Mouse (Mus musculus): ENCODE data around the gene Cd8a. TPM values are rescaled to one million over a fixed set of nuclear protein-coding genes. Genes with fewer than 3 reads are reported as not detected.

Cd8a gene
- polyA plus RNA-seq, 1 experiment from 2014 or later = 0.13 TPM

DNA sequence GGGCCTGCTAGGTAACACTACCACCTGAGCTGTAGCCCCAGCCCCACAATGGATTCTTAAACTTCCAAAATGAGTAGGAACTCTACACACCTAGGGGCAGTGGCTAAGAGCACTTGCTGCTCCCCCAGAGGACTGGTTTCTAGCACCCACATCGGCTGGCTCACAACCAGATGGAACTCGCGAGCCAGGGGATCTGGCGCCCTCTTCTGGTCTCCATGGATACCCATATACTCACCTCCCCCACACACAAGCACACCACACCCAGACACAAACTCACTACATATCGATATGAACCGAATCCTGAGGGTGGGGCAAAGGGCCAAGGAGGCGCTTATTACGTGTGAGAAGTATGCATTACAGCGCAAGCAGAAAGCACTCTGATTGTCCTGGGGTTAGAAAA, 25.2 kb upstream of the Cd8a start:
- H3K27ac ChIP-seq = no peak overlapping the region
- no peak overlapping the region for H3K9ac ChIP-seq
- no peaks in the 10 kb centered on the region for H3K36me3 ChIP-seq
- H3K4me3 ChIP-seq (replicated peaks) = no peak overlapping the region
- ATAC-seq (replicated peaks; ENCODE audit: low FRiP score) = no peak
- WGBS = 94% methylated on average over 9 of the region's 9 CpGs
- no peaks in the 10 kb centered on the region for H3K4me1 ChIP-seq
- no peaks in the 10 kb centered on the region for H3K27me3 ChIP-seq
- H3K9me3 ChIP-seq (replicated peaks) = no peaks in the 10 kb centered on the region
- H3K4me2 ChIP-seq = no peak overlapping the region

DNA sequence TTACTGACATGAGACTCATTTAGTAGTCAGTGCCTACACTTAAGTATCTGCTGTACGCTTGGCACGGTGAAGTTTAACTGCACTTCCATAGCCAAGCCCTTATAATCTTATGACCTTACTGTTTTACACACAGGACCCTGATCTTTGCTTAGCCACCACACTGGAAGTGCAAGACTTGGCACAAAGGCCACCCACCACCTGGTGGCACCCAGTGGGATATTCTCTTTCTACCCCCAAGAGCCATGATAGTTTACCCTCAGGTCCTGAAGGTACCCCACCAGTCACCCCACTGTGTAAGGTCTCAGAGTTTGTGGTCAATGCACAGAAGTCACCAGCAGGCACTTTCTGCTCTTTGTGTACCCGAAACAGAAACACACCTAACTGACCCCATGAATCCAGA, 22.0 kb upstream of the Cd8a start:
- Histone ChIP-seq H3K36me3 (no peaks in the 10 kb centered on the region), H3K4me3 (replicated peaks) (no peak overlapping the region), H3K9me3 (replicated peaks) (no peaks in the 10 kb centered on the region), H3K27me3 (no peaks in the 10 kb centered on the region), H3K4me2 (no peak overlapping the region), H3K4me1 (no peaks in the 10 kb centered on the region), H3K9ac (no peak overlapping the region), H3K27ac (no peak overlapping the region)
- ATAC-seq (replicated peaks; ENCODE audit: low FRiP score) = no peak
- 90% methylated on average over 3 of the region's 3 CpGs for WGBS

DNA sequence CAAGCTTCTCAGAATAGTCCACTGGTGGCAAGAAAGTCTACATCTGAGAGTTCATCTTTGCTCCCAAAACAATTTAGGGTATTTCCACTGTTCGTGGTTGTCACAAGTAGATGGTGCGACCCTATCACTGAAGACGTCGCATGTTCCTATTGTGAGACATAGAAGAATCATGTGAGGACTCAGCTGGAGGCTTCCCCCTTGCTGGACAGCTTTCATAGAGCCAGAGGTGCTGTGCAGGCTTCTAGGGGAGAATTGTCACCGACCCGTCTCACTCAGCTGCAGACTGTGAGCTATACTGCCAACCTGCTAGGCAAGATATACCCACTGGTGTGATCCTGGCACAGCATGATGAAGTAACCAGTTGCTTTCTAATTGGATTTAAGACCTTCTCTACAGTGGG, 21.0 kb upstream of the Cd8a start:
- H3K4me3 ChIP-seq (replicated peaks) = no peak overlapping the region
- H3K27me3 ChIP-seq = no peaks in the 10 kb centered on the region
- ATAC-seq (replicated peaks; ENCODE audit: low FRiP score) = no peak
- no peak overlapping the region for H3K4me2 ChIP-seq
- H3K9me3 ChIP-seq (replicated peaks) = no peaks in the 10 kb centered on the region
- WGBS = 90% methylated on average over 6 of the region's 6 CpGs
- H3K27ac ChIP-seq = no peak overlapping the region
- no peaks in the 10 kb centered on the region for H3K36me3 ChIP-seq
- H3K9ac ChIP-seq = no peak overlapping the region
- no peaks in the 10 kb centered on the region for H3K4me1 ChIP-seq

DNA sequence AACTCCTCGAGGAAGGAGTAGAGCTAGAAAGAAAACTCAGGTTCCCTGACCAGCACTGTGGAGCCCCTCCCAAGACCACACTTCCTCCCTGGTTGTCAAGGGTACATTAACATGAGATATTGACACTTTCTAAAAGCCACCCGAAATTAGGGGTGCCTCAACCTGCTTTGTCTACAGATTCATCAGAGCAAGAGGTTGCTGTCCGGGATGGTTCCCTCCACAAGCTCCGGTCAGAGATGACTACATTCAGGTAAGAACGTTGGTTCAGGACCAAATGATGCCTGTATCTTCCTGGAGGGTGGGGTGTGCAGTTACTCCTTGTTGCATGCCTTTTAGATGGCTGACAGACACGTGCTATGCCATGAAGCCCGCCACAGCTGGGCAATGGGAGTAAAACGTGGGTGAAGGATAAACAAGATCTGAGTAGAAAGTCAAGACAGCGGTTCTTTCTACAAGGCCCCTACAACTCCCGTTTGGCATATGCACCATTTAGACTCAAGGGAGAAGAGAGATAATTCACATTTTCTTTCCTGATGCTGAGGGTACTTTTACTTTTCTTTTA, 20.3 kb upstream of the Cd8a start:
- H3K4me3 ChIP-seq (replicated peaks) = no peak overlapping the region
- no peak overlapping the region for H3K9ac ChIP-seq
- 84% methylated on average over 10 of the region's 10 CpGs for WGBS
- ATAC-seq (replicated peaks; ENCODE audit: low FRiP score) = no peak
- no peak overlapping the region for H3K4me2 ChIP-seq
- no peak overlapping the region for H3K27ac ChIP-seq
- no peaks in the 10 kb centered on the region for H3K4me1 ChIP-seq
- no peaks in the 10 kb centered on the region for H3K36me3 ChIP-seq
- H3K27me3 ChIP-seq = no peaks in the 10 kb centered on the region
- no peaks in the 10 kb centered on the region for H3K9me3 ChIP-seq (replicated peaks)

DNA sequence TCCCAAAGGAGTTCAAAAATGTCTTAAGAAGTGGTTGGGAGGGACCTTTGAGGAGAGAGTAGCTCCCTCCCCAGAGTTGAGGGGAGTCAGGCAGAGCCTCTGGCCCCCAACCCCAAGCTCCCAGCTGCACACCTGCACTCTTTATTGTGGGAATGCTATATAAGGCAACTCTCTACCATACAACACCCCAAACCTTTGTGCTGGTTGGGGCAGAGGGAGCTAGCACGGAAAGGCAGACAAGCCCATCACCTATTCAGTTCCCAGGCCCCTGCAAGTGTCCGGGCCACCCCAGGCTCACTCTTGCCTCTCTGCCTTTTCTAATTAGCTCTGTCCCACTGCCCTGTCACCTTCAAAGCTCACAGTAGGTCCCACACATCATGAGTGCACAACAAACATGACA, 19.5 kb upstream of the Cd8a start:
- Histone ChIP-seq H3K36me3 (no peaks in the 10 kb centered on the region), H3K9me3 (replicated peaks) (no peaks in the 10 kb centered on the region), H3K27me3 (no peaks in the 10 kb centered on the region), H3K4me3 (replicated peaks) (no peak overlapping the region), H3K9ac (no peak overlapping the region), H3K4me2 (no peak overlapping the region), H3K4me1 (no peaks in the 10 kb centered on the region), H3K27ac (no peak overlapping the region)
- WGBS = 90% methylated on average over 2 of the region's 2 CpGs
- ATAC-seq (replicated peaks; ENCODE audit: low FRiP score) = no peak

DNA sequence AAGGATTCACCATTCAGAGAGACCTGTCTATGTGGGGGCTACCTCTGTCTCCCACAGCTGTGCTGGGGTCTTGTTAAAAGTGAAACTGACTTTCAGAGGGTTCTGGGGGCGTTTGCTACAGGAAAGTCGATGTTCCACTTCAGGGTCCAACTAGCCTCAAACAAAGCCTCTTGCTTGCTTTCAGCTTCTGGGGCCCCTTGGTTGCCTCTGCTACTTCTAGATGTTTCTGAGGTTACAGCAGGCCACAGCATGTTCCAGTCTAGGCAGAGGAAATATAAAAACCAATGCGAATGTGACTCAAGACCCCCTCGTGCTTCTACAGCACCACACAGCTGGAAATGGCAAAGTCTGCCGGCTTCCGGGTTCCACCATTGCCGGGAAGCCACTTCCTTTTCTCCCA, 15.7 kb upstream of the Cd8a start:
- no peaks in the 10 kb centered on the region for H3K4me1 ChIP-seq
- H3K9ac ChIP-seq = no peak overlapping the region
- H3K36me3 ChIP-seq = no peaks in the 10 kb centered on the region
- H3K27ac ChIP-seq = no peak overlapping the region
- 83% methylated on average over 7 of the region's 7 CpGs for WGBS
- no peak overlapping the region for H3K4me3 ChIP-seq (replicated peaks)
- no peak for ATAC-seq (replicated peaks; ENCODE audit: low FRiP score)
- no peaks in the 10 kb centered on the region for H3K27me3 ChIP-seq
- H3K9me3 ChIP-seq (replicated peaks) = no peaks in the 10 kb centered on the region
- H3K4me2 ChIP-seq = no peak overlapping the region

DNA sequence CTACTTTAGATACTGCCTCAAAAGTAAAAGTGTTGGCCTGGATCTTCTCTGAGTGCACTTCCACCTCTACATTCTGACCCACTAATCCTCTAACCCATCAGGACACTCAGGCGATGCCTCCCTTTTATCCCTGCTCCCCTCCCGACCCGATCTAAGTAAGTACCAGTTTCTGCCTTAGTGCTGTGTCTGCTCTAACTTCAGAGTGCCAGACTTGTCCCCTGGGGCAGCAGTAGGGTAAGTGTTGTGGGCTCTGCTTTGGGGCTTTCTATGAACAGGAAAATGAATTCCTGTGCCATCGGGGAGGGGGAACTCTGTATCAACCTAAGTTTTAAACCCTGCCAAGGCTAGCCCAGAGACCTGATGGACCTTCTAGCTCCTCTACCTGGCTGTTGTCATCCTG, 13.0 kb upstream of the Cd8a start:
- Histone ChIP-seq H3K36me3 (no peaks in the 10 kb centered on the region), H3K27me3 (no peaks in the 10 kb centered on the region), H3K9me3 (replicated peaks) (no peaks in the 10 kb centered on the region), H3K9ac (no peak overlapping the region), H3K4me3 (replicated peaks) (no peak overlapping the region), H3K4me2 (no peak overlapping the region), H3K27ac (no peak overlapping the region), H3K4me1 (no peaks in the 10 kb centered on the region)
- 78% methylated on average over 4 of the region's 4 CpGs for WGBS
- ATAC-seq (replicated peaks; ENCODE audit: low FRiP score) = no peak

DNA sequence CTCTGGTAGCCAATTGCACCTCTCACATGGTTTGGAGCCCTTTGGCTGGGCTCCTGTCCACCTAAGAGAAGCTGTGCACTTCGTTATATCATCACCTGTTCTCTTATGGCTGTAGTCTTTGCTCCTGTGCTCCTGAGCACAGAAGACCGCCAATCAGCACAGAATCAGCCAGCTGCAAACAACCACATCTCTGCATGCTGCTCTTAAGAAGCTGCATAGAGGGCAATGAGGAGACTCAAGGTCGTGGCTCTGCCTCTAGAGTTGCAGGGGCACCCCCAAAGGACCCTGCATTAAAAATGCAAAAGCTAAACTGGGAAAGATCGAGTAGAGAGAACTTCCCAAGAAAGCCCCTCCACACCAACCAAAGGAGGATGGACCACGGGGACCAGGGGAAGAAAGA, 12.5 kb upstream of the Cd8a start:
- WGBS = 70% methylated on average over 5 of the region's 5 CpGs
- no peaks in the 10 kb centered on the region for H3K36me3 ChIP-seq

DNA sequence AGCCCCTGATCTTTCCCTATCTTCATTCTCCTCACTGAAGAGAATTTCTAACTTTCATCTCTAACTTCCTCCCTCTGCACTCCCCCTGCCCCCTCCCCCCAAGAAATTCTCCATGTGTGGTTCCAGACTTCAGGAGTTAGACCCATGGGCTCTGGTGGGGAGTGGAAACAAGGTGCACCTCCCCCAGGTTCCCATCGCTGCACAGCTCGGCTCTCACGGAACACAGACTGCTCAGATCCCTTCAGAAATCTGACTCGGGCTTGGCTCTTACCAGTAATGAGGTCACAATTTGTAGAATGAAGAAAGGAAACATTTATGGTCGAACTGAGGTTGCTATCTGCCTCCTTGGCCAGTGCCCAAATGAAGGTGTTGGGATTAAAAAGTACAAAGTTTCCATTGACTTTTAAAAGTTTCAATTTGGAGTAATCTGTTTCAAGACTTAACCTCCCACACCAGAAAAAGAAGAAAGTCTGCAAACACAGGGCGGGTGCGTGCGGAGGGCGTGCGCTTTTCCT, 12.0 kb upstream of the Cd8a start:
- 58% methylated on average over 10 of the region's 10 CpGs for WGBS
- H3K4me1 ChIP-seq = no peaks in the 10 kb centered on the region

More for the DNA sequence above, 12.5 kb upstream of the Cd8a start:
- Histone ChIP-seq H3K4me2 (no peak overlapping the region), H3K4me3 (replicated peaks) (no peak overlapping the region), H3K27ac (no peak overlapping the region), H3K9me3 (replicated peaks) (no peaks in the 10 kb centered on the region), H3K27me3 (no peaks in the 10 kb centered on the region), H3K9ac (no peak overlapping the region), H3K4me1 (no peaks in the 10 kb centered on the region)
- no peak for ATAC-seq (replicated peaks; ENCODE audit: low FRiP score)

DNA sequence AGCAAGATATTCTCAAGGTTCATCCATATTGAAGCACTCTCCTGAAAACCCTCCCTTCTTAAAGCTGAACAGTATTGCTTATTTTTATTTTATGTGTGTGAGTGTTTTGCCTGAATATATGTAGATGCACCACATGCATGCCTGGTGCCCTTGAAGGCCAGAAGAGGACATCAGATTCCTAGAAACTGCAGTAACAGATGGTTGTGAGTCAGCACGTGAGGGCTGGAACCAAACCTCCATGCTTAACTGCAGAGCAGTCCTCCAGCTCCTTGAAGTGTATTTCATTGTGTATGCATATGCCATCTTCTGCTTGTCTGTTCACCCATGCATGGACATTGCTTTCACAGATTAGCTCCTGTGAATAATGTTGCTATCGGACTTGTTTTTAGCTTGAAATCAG, 9.2 kb upstream of the Cd8a start:
- Histone ChIP-seq H3K4me1 (no peaks in the 10 kb centered on the region), H3K9ac (no peak overlapping the region), H3K9me3 (replicated peaks) (no peaks in the 10 kb centered on the region), H3K4me3 (replicated peaks) (no peak overlapping the region), H3K27me3 (no peaks in the 10 kb centered on the region), H3K4me2 (no peak overlapping the region), H3K27ac (no peak overlapping the region), H3K36me3 (no peaks in the 10 kb centered on the region)
- ATAC-seq (replicated peaks; ENCODE audit: low FRiP score) = no peak
- 68% methylated on average over 2 of the region's 2 CpGs for WGBS

More for the DNA sequence above, 12.0 kb upstream of the Cd8a start:
- Histone ChIP-seq H3K4me3 (replicated peaks) (no peak overlapping the region), H3K27me3 (no peaks in the 10 kb centered on the region), H3K4me2 (no peak overlapping the region), H3K27ac (no peak overlapping the region), H3K9me3 (replicated peaks) (no peaks in the 10 kb centered on the region), H3K9ac (no peak overlapping the region), H3K36me3 (no peaks in the 10 kb centered on the region)
- ATAC-seq (replicated peaks; ENCODE audit: low FRiP score) = no peak

DNA sequence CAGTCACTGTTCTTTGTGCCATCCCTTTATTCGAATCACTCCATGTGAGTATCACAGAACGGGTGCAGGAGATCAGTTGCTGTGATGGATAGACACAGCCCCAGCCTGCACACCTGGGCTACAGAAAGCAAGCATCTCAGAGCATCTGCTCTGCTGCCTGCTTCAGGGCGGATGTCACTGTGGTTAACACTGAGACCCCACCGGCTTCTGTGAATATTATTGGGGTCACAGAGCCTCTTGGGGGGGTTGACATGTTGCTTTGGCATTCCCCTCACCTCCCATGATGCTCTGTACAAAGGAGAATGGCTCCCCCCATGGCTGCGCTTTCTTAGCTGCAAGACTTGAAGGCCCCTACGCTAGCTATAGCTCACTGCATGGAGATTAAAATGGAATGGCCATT, 3.8 kb upstream of the Cd8a start:
- Histone ChIP-seq H3K4me3 (replicated peaks) (no peak overlapping the region), H3K27me3 (no peaks in the 10 kb centered on the region), H3K4me1 (no peaks in the 10 kb centered on the region), H3K27ac (no peak overlapping the region), H3K9me3 (replicated peaks) (no peaks in the 10 kb centered on the region), H3K4me2 (no peak overlapping the region), H3K36me3 (no peaks in the 10 kb centered on the region), H3K9ac (no peak overlapping the region)
- ATAC-seq (replicated peaks; ENCODE audit: low FRiP score) = no peak
- 89% methylated on average over 6 of the region's 6 CpGs for WGBS

DNA sequence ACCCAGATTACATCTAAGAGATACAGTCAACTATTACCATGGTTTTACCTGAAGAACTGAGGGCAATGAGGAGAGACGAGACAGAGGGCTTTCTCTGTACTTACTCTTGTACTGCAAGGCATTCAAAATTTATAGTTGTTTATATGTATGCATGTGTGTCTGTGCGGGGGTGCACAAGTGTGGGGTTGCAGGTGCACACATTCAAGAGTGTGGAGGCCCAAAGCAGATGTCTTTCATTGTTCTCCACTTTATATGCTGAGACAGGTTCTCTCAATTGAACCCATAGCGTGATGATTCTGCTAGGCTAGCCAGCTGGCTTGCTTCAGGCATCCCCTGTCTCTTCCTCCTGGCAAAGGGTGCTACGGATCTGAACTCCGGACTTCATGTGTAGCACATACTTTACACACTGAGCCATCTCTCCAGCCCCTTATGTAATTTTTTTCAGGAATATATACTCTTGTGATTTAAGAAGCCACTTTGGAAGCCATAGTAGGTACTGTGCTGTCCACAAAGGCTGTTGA, 2.1 kb upstream of the Cd8a start:
- no peak overlapping the region for H3K9ac ChIP-seq
- WGBS = 83% methylated on average over 5 of the region's 5 CpGs
- no peaks in the 10 kb centered on the region for H3K4me1 ChIP-seq
- no peaks in the 10 kb centered on the region for H3K9me3 ChIP-seq (replicated peaks)
- no peak overlapping the region for H3K27ac ChIP-seq
- H3K27me3 ChIP-seq = no peaks in the 10 kb centered on the region
- H3K36me3 ChIP-seq = no peaks in the 10 kb centered on the region
- H3K4me3 ChIP-seq (replicated peaks) = no peak overlapping the region
- H3K4me2 ChIP-seq = no peak overlapping the region
- ATAC-seq (replicated peaks; ENCODE audit: low FRiP score) = no peak
